In the genomic region with DNA sequence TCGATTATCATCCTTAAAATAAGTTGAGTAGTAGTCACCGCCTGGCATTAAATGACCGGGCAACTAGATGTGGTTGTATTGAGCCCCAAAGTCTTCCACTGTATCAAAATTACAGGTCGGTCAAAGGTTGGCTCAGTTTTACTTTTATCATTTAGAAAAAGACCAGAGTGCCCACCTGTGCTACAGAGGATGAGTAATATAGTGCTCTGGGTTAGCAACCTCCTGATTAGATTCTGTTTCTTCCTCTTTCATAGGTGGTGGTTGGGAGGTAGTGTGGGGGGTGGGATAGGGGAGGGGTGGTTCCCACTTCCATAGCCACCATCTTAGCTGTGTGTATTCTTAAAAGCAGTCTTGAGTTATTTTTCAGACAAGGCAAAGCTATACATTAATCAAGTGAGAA, we compare ENCODE assay signal across 27 mouse cellular contexts.
"Had no signal": no experiment of that assay in that cellular context is flagged by ENCODE, and none has a peak within 500 bp of the region (broad histone marks: within the 10 kb centered on the region; RNA-seq: fewer than 3 reads in every experiment).

No protein-coding gene starts in this region.

- H3K27ac ChIP-seq: embryonic facial prominence, embryonic 12.5 days; embryonic facial prominence, embryonic 13.5 days; embryonic facial prominence, embryonic 15.5 days; forebrain, embryonic 10.5 days; forebrain, embryonic 12.5 days; forebrain, embryonic 13.5 days; forebrain, embryonic 15.5 days; gastrocnemius, adult 2 months; heart, adult 2 months; heart, embryonic 10.5 days had no signal

- DNase-seq: cerebellum, adult 9-11 months; cerebellum, postnatal 10 days; cerebellum, postnatal 14 days; cerebellum, postnatal 25 days; cerebellum, postnatal 36 days; embryo, embryonic 11 days; forebrain, postnatal 0 days; gastrocnemius, adult 2 months; gastrocnemius, postnatal 10 days; gastrocnemius, postnatal 14 days; gastrocnemius, postnatal 25 days; gastrocnemius, postnatal 36 days; heart, adult 11 months; heart, adult 18-20 months; heart, adult 2 months had no signal

- H3K36me3 ChIP-seq: embryonic facial prominence, embryonic 12.5 days; embryonic facial prominence, embryonic 13.5 days; embryonic facial prominence, embryonic 15.5 days; forebrain, embryonic 10.5 days; forebrain, embryonic 12.5 days; forebrain, embryonic 15.5 days; heart, embryonic 10.5 days had no signal

- H3K4me1 ChIP-seq: embryonic facial prominence, embryonic 12.5 days; embryonic facial prominence, embryonic 13.5 days; embryonic facial prominence, embryonic 15.5 days; forebrain, embryonic 10.5 days; forebrain, embryonic 12.5 days; forebrain, embryonic 13.5 days; forebrain, embryonic 15.5 days; heart, embryonic 10.5 days had no signal

- H3K9me3 ChIP-seq: embryonic facial prominence, embryonic 12.5 days; embryonic facial prominence, embryonic 13.5 days; embryonic facial prominence, embryonic 15.5 days; forebrain, embryonic 10.5 days; forebrain, embryonic 12.5 days; forebrain, embryonic 13.5 days; forebrain, embryonic 15.5 days; heart, embryonic 10.5 days had no signal

- H3K27me3 ChIP-seq: embryonic facial prominence, embryonic 12.5 days; embryonic facial prominence, embryonic 13.5 days; embryonic facial prominence, embryonic 15.5 days; forebrain, embryonic 12.5 days; forebrain, embryonic 13.5 days; forebrain, embryonic 15.5 days had no signal

- ATAC-seq: forebrain, embryonic 13.5 days; forebrain, embryonic 14.5 days; forebrain, embryonic 15.5 days; forebrain, embryonic 16.5 days; forebrain, postnatal 0 days had no signal

- H3K4me2 ChIP-seq: embryonic facial prominence, embryonic 12.5 days; embryonic facial prominence, embryonic 13.5 days; embryonic facial prominence, embryonic 15.5 days; forebrain, embryonic 12.5 days; forebrain, embryonic 13.5 days; forebrain, embryonic 15.5 days; heart, embryonic 11.5 days had no signal

- H3K9ac ChIP-seq: embryonic facial prominence, embryonic 12.5 days; embryonic facial prominence, embryonic 13.5 days; embryonic facial prominence, embryonic 15.5 days; forebrain, embryonic 12.5 days; forebrain, embryonic 13.5 days; forebrain, embryonic 15.5 days; forebrain, postnatal 0 days had no signal

- H3K4me3 ChIP-seq: embryonic facial prominence, embryonic 12.5 days; embryonic facial prominence, embryonic 13.5 days; embryonic facial prominence, embryonic 15.5 days; erythroblast, embryonic 14.5 days; forebrain, embryonic 10.5 days; forebrain, embryonic 12.5 days; forebrain, embryonic 13.5 days; forebrain, embryonic 15.5 days; gastrocnemius, adult 2 months; heart, adult 2 months; heart, embryonic 10.5 days had no signal
